Mouse (Mus musculus): ENCODE measurements at regions not wholly inside any gene's neighbourhood (a gene's known extent, or its start where the extent isn't known, plus 50 kb on each side); places are given as distances from the start of the nearest gene placed in this dataset.

- TF ChIP-seq CTCF (IDR thresholded peaks at IDR 0.05; ENCODE audit: control insufficient read depth, insufficient read depth, insufficient replicate concordance, low read depth, low read length) (no peak), POLR2A (IDR thresholded peaks at IDR 0.05; ENCODE audit: control insufficient read depth, low read depth, low read length) (no peak)
These were observed 66.1 kb upstream of the Jak1 start for GRCm38 (mm10) chr4:101331231-101331630.

All from testis, adult 2 months (tissue).